Mouse (Mus musculus): Measurements from ENCODE around the gene Calcrl. TPM values are rescaled to one million over a fixed set of nuclear protein-coding genes. Genes with fewer than 3 reads are reported as not detected.

The Calcrl gene
- polyA plus RNA-seq, 1 experiment from 2014 or later: 55.3 TPM

DNA sequence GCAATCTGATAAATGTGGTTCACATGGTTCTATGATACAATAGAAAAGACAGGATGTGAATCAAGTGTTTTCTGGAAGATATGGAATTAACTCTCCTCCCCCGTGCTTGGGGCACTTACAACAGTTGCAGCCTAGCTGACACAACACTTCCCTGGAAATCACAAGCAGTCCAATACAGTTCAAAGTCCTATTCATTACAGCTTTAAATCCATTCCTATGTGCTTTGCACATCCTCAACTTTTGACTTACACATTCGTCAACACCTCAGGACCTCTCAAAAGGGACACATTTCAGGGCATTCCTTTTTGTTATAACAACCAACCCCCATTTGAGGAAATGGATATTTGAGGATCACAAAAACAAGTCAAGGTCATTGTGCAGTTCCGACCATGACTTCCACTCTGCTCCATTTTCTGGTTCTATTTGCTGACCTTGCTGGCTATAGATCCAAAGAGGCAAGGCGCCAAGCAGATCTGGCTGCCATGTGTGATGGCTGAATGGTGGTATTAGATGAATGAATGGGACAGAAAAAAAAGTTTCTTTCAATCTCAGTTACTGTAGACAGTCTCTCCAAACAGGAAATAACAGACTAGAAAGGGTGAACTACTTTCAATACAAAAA is 108.9 kb downstream of the Calcrl start:
- Histone ChIP-seq H3K4me2 (ENCODE audit: low read length) (no peak overlapping the region), H3K27ac (replicated peaks in 1 of 2; ENCODE audit: control insufficient read depth in 1 of 2, insufficient read depth in 1 of 2, low read depth in 2 of 2, low read length in 2 of 2) (no peak overlapping the region), H3K9me3 (ENCODE audit: control insufficient read depth, low read length) (no peaks in the 10 kb centered on the region), H3K4me3 (ENCODE audit: control insufficient read depth in 1 of 2, insufficient read depth in 1 of 2, low read depth in 1 of 2, low read length in 2 of 2) (no peak overlapping the region), H3K36me3 (ENCODE audit: control insufficient read depth, insufficient read depth, low read length) (no peaks in the 10 kb centered on the region), H3K27me3 (ENCODE audit: control insufficient read depth, insufficient read depth, low read length) (no peaks in the 10 kb centered on the region), H3K9ac (ENCODE audit: low read length) (no peak overlapping the region), H3K4me1 (ENCODE audit: control insufficient read depth in 2 of 2, insufficient read depth in 2 of 2, low read length in 2 of 2) (no peaks in the 10 kb centered on the region)
- no peak for ATAC-seq (ENCODE audit: insufficient number of reproducible peaks, insufficient read depth, low FRiP score, low read depth)
- 60% methylated on average over 4 of the region's 4 CpGs for WGBS

DNA sequence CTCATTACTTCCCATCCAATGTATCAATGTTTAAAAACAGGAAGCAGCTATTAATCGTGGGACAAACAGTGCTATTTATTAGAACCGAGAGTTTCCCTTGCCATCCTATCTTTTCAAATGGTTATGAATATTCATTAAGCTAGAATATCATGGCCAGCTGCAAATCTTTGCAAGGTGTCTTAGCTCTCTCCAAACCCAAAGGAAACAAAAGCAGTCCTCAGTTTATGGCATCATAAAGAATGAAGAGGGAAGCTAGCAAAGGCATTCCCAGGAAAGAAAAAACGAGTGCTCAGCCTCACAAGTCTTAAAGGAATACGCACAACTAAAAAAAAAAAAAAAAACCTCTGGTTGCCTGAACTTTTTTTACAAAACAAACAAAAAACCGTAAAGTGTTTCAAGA is 128.7 kb downstream of the Calcrl start:
- 48% methylated on average over 5 of the region's 5 CpGs for WGBS
- Histone ChIP-seq H3K9me3 (ENCODE audit: control insufficient read depth, low read length) (no peaks in the 10 kb centered on the region), H3K4me1 (ENCODE audit: control insufficient read depth in 2 of 2, insufficient read depth in 2 of 2, low read length in 2 of 2) (no peaks in the 10 kb centered on the region), H3K9ac (ENCODE audit: low read length) (no peak overlapping the region), H3K4me3 (ENCODE audit: control insufficient read depth in 1 of 2, insufficient read depth in 1 of 2, low read depth in 1 of 2, low read length in 2 of 2) (no peak overlapping the region), H3K27ac (replicated peaks in 1 of 2; ENCODE audit: control insufficient read depth in 1 of 2, insufficient read depth in 1 of 2, low read depth in 2 of 2, low read length in 2 of 2) (no peak overlapping the region), H3K36me3 (ENCODE audit: control insufficient read depth, insufficient read depth, low read length) (no peaks in the 10 kb centered on the region), H3K4me2 (ENCODE audit: low read length) (no peak overlapping the region), H3K27me3 (ENCODE audit: control insufficient read depth, insufficient read depth, low read length) (no peaks in the 10 kb centered on the region)
- no peak for ATAC-seq (ENCODE audit: insufficient number of reproducible peaks, insufficient read depth, low FRiP score, low read depth)

DNA sequence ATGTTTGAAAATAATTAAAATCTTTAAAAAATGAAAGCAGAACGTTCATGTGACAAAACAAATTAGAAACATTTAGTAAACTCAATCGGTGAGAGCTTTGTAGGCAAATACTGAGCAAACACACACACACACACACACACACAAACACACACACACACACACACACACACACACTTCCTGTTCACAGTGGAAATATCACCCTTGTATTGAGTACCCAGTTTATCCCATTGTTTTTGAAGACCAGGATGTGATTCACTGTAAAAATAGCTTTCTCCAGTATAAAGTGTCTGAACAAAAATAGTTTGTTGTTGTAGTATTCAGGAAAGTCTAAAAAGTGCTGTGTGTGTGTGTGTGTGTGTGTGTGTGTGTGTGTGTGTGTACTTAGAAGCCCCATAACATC is 130.1 kb downstream of the Calcrl start:
- 73% methylated on average over 2 of the region's 2 CpGs for WGBS

DNA sequence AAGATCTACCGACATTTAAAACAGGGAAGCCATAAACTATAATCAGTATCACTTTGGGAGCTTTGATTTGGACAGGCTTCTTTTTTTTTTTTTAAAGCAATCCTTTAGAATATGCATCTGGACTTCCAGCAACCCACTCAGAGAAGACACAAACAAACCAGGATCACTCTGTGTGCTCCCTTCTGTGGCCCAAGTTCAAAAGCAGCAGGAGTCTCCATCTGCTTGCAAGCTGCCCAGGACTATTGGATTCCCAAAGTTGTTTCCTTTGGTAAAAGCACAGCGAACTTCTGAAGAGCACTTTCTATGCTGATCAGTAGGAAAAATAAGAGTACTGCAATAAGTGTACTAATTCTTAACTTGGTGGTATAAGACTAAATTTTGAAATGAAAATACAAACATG is 130.6 kb downstream of the Calcrl start:
- H3K4me1 ChIP-seq (ENCODE audit: control insufficient read depth in 2 of 2, insufficient read depth in 2 of 2, low read length in 2 of 2): no peaks in the 10 kb centered on the region
- no peak overlapping the region for H3K27ac ChIP-seq (replicated peaks in 1 of 2; ENCODE audit: control insufficient read depth in 1 of 2, insufficient read depth in 1 of 2, low read depth in 2 of 2, low read length in 2 of 2)
- no peak overlapping the region for H3K4me3 ChIP-seq (ENCODE audit: control insufficient read depth in 1 of 2, insufficient read depth in 1 of 2, low read depth in 1 of 2, low read length in 2 of 2)
- H3K9me3 ChIP-seq (ENCODE audit: control insufficient read depth, low read length): no peaks in the 10 kb centered on the region
- H3K9ac ChIP-seq (ENCODE audit: low read length): no peak overlapping the region
- ATAC-seq (ENCODE audit: insufficient number of reproducible peaks, insufficient read depth, low FRiP score, low read depth): no peak
- no peaks in the 10 kb centered on the region for H3K27me3 ChIP-seq (ENCODE audit: control insufficient read depth, insufficient read depth, low read length)
- H3K36me3 ChIP-seq (ENCODE audit: control insufficient read depth, insufficient read depth, low read length): no peaks in the 10 kb centered on the region
- WGBS: 59% methylated on average over 2 of the region's 2 CpGs
- no peak overlapping the region for H3K4me2 ChIP-seq (ENCODE audit: low read length)

More for the DNA sequence above, 130.1 kb downstream of the Calcrl start:
- H3K9me3 ChIP-seq (ENCODE audit: control insufficient read depth, low read length): no peaks in the 10 kb centered on the region
- H3K4me1 ChIP-seq (ENCODE audit: control insufficient read depth in 2 of 2, insufficient read depth in 2 of 2, low read length in 2 of 2): no peaks in the 10 kb centered on the region
- no peak overlapping the region for H3K4me2 ChIP-seq (ENCODE audit: low read length)
- no peaks in the 10 kb centered on the region for H3K36me3 ChIP-seq (ENCODE audit: control insufficient read depth, insufficient read depth, low read length)
- H3K9ac ChIP-seq (ENCODE audit: low read length): no peak overlapping the region
- H3K4me3 ChIP-seq (ENCODE audit: control insufficient read depth in 1 of 2, insufficient read depth in 1 of 2, low read depth in 1 of 2, low read length in 2 of 2): no peak overlapping the region
- ATAC-seq (ENCODE audit: insufficient number of reproducible peaks, insufficient read depth, low FRiP score, low read depth): no peak
- H3K27ac ChIP-seq (replicated peaks in 1 of 2; ENCODE audit: control insufficient read depth in 1 of 2, insufficient read depth in 1 of 2, low read depth in 2 of 2, low read length in 2 of 2): no peak overlapping the region
- no peaks in the 10 kb centered on the region for H3K27me3 ChIP-seq (ENCODE audit: control insufficient read depth, insufficient read depth, low read length)

DNA sequence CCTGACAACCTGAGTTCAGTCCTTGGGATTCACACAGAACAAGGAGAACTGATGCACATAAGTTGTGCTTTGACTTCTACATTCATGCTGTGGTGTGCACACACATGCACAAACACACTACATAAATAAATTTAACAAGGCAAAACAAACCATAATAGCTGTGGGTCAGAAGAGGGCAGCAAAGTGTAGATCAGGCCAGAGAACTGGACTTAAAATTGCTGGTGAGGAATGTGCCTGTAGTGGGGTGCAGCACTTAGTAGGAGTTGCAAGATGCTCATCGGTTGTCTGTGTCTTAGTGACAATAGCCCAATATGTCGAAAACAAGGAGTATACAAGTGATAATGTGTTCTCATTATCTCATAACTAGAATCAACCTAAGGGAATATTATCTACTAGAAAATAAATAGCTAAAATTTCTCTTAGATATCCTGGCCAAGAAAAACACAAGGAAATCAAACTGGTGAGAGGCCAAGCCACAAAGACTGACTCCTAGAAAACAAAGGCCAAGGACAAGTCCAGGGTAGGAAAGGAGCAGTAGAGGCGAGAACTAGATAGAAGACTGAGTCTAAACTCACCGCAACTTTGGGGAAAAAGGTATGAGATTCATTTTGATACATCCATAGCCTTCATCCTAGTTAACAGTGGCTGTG is 132.7 kb downstream of the Calcrl start:
- H3K27me3 ChIP-seq (ENCODE audit: control insufficient read depth, insufficient read depth, low read length): no peaks in the 10 kb centered on the region
- 68% methylated on average over 4 of the region's 4 CpGs for WGBS
- no peak for ATAC-seq (ENCODE audit: insufficient number of reproducible peaks, insufficient read depth, low FRiP score, low read depth)
- H3K9ac ChIP-seq (ENCODE audit: low read length): no peak overlapping the region
- no peak overlapping the region for H3K27ac ChIP-seq (replicated peaks in 1 of 2; ENCODE audit: control insufficient read depth in 1 of 2, insufficient read depth in 1 of 2, low read depth in 2 of 2, low read length in 2 of 2)
- no peak overlapping the region for H3K4me3 ChIP-seq (ENCODE audit: control insufficient read depth in 1 of 2, insufficient read depth in 1 of 2, low read depth in 1 of 2, low read length in 2 of 2)
- H3K9me3 ChIP-seq (ENCODE audit: control insufficient read depth, low read length): no peaks in the 10 kb centered on the region
- H3K36me3 ChIP-seq (ENCODE audit: control insufficient read depth, insufficient read depth, low read length): no peaks in the 10 kb centered on the region
- H3K4me2 ChIP-seq (ENCODE audit: low read length): no peak overlapping the region
- H3K4me1 ChIP-seq (ENCODE audit: control insufficient read depth in 2 of 2, insufficient read depth in 2 of 2, low read length in 2 of 2): no peaks in the 10 kb centered on the region

DNA sequence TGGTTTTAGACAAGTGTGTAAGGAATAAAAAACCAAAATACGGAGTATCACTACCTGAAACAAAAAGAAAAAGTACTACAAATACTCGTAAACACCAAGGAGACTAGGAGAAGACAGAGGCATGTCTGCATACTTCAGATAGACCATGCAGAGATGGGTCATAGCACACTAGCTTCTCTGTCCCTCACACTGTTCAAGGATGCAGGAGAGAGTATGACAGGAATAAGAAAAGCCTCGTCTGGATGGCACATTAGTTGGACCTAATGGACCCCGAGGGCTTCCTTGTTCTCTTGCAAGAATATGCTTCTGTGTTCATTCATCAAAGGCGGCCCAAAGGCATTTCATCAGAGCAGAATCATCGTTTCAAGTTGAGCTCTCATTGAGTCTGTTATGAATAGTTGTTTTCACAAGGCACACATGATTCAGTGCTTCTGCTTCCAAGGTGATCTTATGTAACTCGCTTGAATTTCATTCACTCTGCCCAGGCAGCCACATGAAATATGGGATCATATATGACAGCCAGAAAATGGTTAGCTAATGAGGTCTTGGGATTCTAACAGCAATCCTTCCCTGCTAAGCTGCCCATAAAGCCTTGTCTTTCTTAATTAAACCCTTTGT is 136.2 kb downstream of the Calcrl start:
- 76% methylated on average over 7 of the region's 7 CpGs for WGBS
- H3K27me3 ChIP-seq (ENCODE audit: control insufficient read depth, insufficient read depth, low read length): no peaks in the 10 kb centered on the region
- H3K36me3 ChIP-seq (ENCODE audit: control insufficient read depth, insufficient read depth, low read length): no peaks in the 10 kb centered on the region
- no peak for ATAC-seq (ENCODE audit: insufficient number of reproducible peaks, insufficient read depth, low FRiP score, low read depth)
- no peak overlapping the region for H3K4me3 ChIP-seq (ENCODE audit: control insufficient read depth in 1 of 2, insufficient read depth in 1 of 2, low read depth in 1 of 2, low read length in 2 of 2)
- no peaks in the 10 kb centered on the region for H3K9me3 ChIP-seq (ENCODE audit: control insufficient read depth, low read length)
- no peak overlapping the region for H3K27ac ChIP-seq (replicated peaks in 1 of 2; ENCODE audit: control insufficient read depth in 1 of 2, insufficient read depth in 1 of 2, low read depth in 2 of 2, low read length in 2 of 2)
- no peaks in the 10 kb centered on the region for H3K4me1 ChIP-seq (ENCODE audit: control insufficient read depth in 2 of 2, insufficient read depth in 2 of 2, low read length in 2 of 2)
- no peak overlapping the region for H3K9ac ChIP-seq (ENCODE audit: low read length)
- H3K4me2 ChIP-seq (ENCODE audit: low read length): no peak overlapping the region
